Mouse (Mus musculus): ENCODE measurements around the gene Wbp1.

The Wbp1 gene

DNA sequence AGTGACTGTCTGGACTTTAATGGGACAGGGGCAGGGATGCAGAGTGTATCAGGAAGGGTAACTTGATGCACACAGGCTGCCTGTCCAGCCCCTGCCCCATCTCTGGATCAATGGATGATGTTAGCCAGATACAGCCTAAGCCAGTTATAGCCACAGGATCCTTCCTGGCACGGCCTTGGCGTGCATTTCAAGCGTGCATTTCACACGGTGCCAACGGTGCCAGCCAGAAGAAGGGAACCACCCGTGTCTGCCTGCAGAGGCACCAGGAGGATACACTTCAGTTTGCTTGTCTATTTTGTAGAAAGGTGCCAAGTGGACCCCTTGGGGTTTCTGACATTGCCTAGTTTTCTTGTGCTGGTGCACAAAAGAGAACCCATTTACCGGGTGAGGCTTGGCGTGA lies 18.7 kb upstream of the Wbp1 start:
- DNase-seq (ENCODE audit: low read depth, low spot score), result no peak

DNA sequence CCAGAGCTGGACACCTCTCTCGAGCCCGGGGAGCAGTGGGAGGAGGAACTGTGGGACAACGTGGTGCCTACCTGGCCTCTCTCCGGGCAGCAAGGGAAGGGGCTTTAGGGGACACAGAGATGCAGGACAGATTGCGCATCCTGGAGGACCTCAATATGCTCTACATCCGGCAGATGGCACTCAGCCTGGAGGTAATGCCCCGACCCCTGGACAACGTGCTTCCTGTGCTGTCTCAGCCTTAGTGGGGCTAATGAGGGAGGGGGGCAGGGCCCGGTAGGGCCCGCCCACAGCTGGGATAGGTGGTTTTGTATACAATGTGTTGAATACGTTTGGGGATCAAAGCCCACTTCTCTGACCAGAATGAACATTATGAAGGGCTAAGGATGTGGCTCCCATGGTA lies 16.7 kb upstream of the Wbp1 start:
- DNase-seq (ENCODE audit: low read depth, low spot score), result no peak

DNA sequence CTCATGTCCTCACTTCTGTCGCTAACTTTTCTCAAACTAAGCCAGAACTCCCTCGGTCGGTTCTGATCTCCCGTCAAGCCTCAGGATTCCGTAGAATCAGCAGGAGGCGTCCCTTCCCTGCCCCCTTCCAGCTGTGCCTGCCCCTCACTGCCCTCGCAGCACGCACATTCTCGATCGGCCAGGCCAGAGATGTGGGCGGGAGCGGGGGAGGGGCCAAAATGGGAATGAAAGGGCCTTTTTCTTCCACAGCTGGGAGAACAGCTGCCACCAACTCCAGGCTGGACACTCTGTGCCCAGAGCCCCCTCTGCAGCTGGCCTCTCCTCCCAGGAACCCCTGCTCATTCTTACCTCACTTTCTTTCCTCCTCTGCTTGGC lies 16.2 kb upstream of the Wbp1 start:
- DNase-seq (ENCODE audit: low read depth, low spot score), result no peak

DNA sequence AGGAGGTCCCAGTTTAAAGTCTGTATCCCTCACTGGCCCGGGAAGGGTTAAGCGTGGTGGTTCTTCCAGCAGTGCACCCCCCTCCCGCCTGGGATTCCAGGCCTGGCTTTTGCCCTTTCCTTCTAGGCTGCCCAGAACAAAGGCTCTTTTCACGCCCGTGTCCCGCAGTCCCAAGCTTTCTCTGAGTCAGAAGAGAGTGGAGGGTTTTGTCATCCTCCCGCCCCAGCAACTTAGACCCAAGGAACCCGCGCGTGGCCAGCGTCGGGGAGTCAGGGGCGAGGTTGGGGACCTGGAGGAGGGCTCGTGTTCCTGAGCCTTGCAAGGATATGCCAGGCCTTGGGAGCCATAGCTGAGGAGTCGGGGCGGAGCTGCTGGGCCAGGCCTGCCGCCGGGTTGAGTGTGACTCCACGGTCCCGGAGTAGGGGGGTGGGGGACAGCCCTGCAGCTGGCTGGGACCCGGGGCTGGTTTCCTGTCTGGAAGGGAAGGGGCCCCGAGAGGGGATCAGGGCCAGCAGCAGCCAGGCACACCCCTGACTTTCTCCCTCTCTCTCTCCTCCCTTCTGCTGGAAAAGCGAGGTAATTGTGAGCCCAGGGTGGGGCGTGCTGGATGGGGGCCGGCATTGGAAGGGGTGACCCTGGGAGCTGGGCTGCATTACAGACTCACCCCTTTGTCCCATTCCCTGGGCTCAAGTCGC lies 15.7 kb upstream of the Wbp1 start:
- no peak for DNase-seq (ENCODE audit: low read depth, low spot score)

DNA sequence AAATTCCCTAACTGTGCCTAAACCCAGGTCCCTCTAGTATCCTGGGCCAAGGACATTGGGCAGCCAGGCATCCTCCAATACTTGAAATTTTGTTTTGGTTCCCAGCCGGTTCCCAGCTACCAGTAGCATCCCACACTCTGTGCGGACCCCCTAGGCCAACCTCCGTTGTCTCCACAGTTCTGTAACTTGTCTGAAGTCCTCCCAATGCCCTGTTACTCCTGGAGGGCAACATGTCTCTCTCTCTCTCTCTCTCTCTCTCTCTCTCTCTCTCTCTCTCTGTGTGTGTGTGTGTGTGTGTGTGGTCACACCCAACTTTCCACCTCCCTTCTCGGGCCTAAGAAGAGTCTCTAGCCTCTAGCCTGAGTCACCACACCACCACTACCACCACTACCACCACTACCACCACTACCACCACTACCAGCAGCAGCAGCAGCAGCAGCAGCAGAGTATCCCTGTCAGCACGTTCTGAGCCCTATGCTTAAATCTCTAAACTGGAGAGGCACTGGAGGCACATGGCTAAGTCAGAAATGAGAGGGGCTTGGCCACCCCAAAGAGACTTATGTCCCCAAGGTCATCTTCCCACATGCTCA lies 15.0 kb upstream of the Wbp1 start:
- no peak for DNase-seq (ENCODE audit: low read depth, low spot score)

DNA sequence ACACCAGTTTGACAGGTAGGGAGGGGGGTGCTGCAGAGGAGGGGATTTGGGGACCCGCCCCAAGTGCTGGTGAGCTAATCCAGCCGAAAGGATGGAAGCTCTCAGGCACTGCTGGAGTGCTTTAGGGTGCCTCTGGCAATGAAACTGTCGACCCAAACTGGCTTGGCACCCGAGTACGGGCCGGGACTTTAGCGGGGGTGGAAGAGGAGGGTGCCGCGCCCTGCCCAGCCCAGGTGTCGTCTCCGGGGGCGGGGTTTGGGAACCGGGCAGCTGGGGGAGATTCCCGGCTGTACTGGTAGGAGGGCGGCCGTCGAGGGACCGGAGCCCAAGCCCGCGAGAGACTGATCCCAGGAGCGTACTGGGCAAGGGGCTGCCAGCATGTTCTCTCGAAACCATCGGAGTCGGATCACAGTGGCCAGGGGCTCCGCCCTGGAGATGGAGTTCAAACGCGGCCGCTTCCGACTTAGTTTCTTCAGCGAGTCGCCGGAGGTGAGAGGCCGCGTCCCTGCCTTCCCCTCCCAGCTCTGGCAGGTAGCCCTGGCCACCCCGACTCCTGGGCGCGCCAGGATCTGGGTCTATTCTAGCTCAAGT lies 14.3 kb upstream of the Wbp1 start:
- DNase-seq (ENCODE audit: low read depth, low spot score), result no peak

DNA sequence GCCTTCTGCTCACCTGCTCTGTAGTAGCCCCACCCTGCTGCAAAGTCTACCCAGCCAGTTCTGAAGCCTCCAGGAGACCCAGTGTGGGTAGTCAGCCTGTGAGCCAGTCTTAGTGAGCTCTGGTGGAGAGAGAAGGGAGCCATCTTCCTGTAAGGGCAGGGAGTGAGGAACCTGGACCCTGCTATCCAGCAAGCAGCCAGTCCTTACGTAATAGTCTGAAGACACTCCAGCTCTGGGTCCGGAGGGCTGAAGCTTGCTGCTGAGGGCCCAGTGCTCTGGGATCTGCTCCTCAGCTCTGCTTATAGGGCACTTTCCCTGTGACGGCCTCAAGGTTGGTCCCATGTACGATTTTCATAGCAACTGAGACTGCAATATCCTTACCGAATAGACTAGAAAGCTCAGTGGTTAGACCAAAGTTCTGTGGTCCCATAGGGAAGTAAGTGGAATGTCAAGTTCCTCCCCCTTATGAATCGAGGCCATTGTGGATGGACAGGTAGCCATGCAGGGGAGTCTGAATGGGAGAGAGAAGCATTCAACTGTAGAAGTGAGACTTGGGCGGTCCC lies 13.7 kb upstream of the Wbp1 start, which contains the start of gene Rtkn:
Gene Rtkn (plus strand): TSS at position 513 of the 563 bp plus-strand sequence.
- DNase-seq (ENCODE audit: low read depth, low spot score), result no peak

DNA sequence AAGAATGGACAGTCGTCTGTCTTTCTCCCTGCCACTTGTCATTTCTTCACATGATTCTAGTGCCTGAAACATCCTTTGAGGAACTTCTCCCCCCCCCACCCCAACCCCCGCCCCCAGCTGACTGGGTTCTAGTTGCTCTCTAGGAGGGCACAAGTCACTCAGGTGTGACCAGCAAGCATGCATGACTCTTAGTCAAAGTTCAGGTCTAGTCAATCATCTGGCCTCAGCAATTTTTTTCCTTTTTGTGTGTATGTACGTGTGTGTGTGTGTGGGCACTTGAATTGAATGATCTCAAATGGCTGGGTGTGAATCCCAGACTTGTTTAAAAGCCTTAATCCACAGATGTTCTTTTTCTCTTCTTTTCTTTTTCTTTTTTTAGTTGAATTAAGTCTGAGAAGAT lies 12.9 kb upstream of the Wbp1 start:
- DNase-seq (ENCODE audit: low read depth, low spot score), result no peak

DNA sequence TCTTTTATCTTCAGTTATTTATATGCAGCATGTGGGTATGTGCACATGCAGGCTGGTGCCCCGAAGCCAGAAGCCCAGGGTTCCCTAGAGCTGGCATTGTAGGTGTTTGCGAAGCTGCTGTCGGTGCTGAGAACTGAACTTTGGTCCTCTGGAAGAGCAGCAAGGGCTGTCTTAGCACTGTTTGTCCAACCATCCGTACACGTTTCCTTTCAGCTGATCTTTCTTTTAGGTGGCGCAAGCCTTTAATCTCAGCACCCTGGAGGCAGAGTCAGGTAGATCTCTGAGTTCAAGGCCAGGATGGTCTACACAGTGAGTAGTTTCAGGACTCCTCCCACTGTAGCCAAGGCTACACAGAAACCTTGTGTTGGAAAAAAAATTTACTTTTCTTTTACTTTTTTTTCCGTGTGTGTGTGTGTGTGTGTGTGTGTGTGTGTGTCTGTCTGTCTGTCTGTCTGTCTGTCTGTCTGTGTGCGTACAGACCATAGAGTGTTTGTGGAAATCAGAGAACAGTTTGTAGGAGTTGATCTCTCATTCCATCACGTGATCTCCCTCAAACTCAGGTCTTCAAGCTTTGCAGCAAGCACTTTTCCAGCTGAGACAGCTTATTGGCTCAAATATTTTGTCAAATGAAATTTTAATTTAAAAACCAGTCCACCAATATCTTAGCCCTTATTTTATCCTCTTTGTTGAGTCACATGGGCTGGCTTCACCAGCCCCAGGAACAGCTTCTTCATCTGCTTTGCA lies 11.0 kb upstream of the Wbp1 start:
- DNase-seq (ENCODE audit: low read depth, low spot score), result no peak

DNA sequence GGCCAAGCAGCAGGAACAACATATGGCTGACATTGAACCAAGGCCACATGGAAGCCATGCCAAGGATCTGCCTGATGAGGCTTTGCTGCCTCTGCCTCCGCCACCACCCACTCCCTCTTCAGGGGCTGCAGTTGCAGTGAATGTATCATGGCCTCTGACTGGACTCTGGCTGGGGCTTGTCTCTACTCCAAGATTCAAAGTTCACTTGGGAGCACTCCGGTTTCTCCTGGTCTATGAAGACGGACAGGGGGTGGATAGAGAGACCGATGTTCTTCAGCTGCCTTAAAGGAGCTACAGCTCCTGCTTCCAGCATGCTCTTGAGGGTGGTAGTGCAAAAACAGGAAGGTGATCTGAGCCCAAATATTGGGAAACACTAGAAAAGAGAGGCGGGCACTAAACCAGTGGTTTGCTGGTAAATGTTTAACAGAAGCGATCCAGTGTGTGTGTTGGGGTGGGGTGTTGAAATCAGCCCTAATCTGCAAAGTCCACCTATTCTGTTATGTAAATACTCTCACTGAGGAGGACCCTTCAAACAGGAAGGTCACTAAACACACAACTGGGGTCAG lies 10.2 kb upstream of the Wbp1 start:
- no peak for DNase-seq (ENCODE audit: low read depth, low spot score)

DNA sequence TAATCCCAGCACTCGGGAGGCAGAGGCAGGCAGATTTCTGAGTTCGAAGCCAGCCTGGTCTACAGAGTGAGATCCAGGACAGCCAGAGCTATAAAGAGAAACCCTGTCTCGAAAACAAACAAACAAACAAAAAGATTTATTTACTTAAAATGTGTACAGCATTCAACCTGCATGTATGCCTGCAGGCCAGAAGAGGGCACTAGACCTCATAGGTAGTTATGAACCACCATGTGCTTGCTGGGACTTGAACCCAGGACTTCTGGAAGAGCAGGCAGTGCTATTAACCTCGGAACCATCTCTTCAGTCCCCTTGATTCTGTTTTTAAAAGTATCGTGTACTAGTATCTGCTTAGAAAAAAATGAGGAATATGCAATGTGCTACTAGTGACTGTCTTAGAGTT lies 6.1 kb upstream of the Wbp1 start:
- DNase-seq (ENCODE audit: low read depth, low spot score), result no peak

DNA sequence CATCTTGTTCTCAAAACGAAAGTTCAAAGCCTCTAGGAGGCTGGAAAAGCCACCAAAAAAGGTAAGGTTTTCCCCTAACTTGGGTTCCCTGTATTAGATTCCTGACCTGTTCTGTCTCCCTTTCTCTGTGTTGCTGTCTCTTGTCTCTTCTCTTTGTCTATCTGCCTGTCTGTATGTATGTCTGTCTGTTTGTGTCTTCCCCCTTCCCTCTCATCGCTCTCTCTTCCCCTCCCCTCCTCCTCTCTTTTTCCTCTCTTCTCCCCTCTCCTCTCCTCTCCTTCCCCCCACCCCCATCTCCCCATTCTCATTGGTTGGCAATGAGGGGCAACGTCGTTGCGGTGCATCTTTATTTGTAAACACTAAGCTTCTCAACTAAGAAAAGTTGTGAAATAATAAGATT lies 4.0 kb upstream of the Wbp1 start, which contains the start of gene Ino80b:
Gene Ino80b (minus strand): TSS at position 101 of the 400 bp plus-strand sequence.
- no peak for DNase-seq (ENCODE audit: low read depth, low spot score)

DNA sequence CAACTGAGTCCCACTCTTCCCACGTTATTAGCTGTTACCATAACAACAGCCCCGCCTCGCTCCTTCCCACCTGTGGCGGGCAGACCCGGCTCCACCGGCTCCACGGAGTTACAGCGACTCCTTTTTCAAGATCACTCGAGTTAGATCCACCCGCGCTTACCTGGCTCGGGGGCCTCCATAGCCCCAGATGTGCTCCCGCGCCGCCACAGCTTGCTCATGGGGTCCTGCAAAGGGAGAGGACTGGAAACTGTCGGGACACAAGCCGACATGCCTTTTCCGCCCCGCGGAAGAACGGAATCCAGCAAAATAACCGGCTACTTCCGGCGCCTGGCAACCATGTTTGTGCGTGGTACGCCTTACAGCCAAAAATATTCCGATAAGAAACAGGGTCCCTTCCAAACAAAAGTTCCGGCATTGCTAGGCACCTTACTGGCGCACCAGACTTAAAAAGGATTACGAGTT lies 3.5 kb upstream of the Wbp1 start:
- peak; percentile 94 for DNase-seq (ENCODE audit: low read depth, low spot score)

DNA sequence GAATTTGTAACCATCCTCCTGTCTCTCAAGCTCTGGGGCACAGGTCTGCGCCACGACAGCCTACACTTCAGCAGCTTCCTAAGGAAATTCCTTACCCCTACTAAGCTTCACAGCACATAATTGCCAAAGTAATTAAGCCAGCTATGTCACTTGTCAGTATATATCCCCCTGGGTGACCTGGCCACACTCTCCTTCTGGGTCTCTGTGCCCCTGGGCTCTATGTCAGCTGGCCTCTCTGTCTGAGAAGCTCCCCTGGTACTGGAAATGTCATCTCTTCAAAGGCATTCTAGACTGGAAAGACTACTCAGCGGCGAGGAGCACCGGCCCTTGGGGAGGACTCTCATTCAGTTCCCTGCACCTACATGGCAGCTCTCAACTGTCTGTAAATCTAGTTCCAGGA lies 1.6 kb upstream of the Wbp1 start:
- DNase-seq (ENCODE audit: low read depth, low spot score), result no peak

DNA sequence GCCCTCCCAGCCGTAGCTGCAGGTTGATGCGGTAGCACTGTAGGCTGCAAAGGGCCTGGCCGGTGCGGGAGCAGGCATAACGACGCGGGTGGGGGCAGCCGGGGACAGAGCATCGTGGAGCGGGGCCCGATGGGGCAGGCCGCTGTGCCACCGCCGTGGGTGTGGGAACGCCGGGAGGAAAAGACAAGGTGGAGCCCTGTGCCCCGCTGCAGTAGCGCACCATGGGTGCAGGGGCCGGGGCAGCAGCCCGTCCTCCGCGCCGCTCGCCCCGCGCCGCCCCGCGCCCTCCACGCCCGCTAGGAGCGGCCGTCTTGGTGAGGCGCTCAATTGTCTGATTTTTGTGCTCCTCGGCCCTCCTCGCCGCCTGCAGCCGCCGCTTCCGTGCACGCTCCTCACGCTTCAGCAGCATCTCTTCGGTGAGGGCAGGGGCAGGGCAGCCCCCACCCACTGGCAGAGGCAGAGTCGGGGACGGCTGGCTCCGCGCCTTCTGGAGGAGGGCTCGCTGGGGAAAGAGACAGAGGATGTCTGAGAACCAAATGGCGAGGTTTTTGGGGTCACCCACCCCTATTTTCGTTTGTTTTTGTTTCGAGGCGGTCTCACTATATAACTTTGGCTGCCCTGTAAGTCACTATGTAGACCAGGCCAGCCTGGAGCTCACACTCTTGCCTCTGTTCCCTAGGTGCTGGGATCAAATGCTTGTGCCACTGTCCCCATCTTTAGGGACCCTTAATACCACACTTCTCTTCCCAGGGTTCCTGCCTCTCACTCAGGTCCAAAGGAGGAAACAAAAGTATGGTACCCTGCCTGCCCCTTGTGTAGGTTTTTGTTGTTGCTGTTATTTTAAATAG lies 728 bp upstream of the Wbp1 start:
- DNase-seq (ENCODE audit: low read depth, low spot score), result no peak

DNA sequence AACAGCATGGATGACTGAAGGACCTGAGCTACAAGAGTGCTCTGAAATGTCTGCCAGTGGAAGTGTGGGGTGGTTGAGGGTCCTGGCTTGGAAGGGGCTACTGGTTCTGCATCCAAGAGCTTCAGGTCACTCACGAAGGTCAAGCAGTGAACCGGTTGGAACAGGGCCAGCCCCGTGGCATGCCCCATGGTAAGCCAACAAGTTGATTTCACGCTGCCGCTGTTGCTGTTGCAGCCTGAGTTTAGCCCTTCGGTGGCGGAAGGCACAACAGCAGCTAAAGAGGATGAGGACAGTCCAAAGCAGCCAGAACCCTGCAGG lies 1.7 kb downstream of the Wbp1 start:
- DNase-seq (ENCODE audit: low read depth, low spot score), result no peak

DNA sequence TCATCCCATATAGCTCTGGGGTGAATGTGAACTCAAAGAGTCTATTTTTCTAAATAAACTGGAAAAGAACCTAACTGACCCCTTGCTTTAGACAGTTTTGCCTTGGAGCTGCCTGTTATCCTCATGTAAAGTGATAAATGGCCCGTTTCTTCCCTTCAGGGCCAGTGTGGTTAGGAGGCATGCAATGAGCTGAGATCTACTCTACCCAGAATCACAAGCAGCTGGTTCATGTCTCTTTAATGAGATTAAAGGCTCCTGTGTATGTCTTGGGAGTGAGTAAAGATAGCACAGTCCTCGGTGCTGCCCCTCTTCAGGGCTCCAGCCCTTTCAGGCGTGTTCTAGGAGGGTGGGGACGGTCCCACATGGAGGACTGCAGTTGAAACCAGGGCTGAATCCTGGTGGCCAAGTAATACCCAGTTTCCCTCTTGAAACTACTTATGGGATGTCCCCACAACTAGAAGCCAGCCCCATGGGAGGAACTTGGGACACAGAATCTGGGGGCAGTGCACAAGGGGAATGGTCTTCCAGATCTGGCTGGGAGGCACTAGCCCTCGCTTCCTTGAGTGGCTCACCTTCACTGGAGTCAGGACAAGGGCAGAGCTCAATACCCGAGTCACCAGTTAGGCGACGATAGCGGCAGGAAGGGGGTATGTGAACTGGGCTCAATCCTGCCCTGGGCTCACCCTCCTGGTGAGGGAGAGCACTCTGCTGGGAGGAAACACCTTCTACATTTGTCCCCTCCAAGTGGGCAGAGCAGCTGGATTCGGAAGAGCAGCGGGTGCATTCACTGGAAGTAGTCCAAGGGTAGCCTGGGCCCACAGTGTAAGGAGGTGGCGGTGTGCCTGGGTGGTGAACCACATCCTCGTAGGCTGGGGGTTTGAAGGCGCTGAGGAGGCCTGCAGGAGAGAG lies 2.3 kb downstream of the Wbp1 start:
- DNase-seq (ENCODE audit: low read depth, low spot score), result no peak

DNA sequence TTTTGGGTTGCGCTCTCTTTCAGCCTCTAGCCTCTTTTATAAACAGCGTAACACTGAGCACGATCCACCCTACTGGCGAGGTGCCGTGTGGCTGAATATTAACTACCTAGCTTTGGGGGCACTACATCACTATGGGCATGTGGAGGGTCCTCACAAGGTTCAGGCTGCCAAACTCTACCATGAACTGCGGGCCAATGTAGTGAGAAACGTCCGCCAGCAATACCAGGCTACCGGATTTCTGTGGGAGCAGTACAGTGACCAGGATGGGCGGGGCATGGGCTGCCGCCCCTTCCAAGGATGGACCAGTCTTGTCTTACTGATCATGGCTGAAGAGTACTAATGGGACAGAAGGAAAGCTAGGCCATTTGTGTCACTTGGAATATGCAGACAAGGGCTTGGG lies 3.0 kb downstream of the Wbp1 start:
- DNase-seq (ENCODE audit: low read depth, low spot score), result no peak

DNA sequence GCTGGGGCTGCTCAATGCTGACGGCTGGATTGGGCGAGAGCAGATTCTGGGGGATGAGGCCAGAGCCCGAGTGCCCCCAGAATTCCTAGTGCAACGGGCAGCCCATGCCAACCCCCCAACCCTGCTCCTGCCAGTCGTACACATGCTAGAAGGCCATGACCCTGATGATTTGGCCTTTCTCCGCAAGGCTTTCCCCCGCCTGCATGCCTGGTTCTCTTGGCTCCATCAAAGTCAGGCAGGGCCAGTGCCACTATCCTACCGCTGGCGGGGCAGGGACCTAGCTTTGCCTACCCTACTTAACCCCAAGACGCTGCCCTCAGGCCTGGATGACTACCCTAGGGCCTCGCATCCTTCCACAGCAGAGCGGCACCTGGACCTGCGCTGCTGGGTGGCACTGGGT lies 3.7 kb downstream of the Wbp1 start:
- no peak for DNase-seq (ENCODE audit: low read depth, low spot score)

DNA sequence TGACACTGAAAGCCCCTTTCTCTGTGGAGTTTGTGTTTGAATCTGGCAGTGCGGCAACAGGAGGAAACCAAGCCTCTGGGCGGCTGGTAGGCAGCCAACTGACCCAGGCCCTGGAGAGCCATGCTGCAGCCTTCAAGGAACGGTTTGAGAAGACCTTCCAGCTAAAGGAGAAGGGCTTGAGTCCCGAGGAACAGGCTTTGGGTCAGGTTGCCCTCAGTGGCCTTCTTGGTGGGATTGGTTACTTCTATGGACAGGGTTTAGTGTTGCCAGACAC lies 4.3 kb downstream of the Wbp1 start:
- no peak for DNase-seq (ENCODE audit: low read depth, low spot score)

Data from retina, postnatal 7 days (tissue).